Mouse (Mus musculus) stomach, embryonic 16.5 days (tissue): ENCODE data around the gene Stat3. TPM values are rescaled to one million over a fixed set of nuclear protein-coding genes. Genes with fewer than 3 reads are reported as not detected.

Experiments
- ATAC-seq: fragments of 200-750 bp; cut with Nextera tagmentation; 2 replicates; pipeline ENCODE4 v1.8.0; 2017; ENCODE audit warnings: moderate number of reproducible peaks, moderate TSS enrichment; ENCODE audit not compliant: insufficient read depth, low FRiP score
- H3K27ac ChIP-seq: fragments of 300-500 bp; sonication (generic); 2 replicates; pipeline ENCODE4 v1.5.1; 2014; ENCODE audit warnings: low read length
- H3K27me3 ChIP-seq: fragments of 300-500 bp; sonication (generic); 2 replicates; pipeline ENCODE4 v1.6.1; 2014; ENCODE audit warnings: low read length, control low read depth, mixed read lengths; ENCODE audit not compliant: control insufficient read depth, insufficient read depth
- H3K36me3 ChIP-seq: fragments of 300-500 bp; sonication (generic); 2 replicates; pipeline ENCODE4 v1.6.1; 2014; ENCODE audit warnings: low read length; ENCODE audit not compliant: control insufficient read depth, insufficient read depth
- H3K4me1 ChIP-seq: fragments of 300-500 bp; sonication (generic); 2 replicates; pipeline ENCODE4 v1.6.1; 2014; ENCODE audit warnings: low read length, control low read depth, mixed read lengths; ENCODE audit not compliant: control insufficient read depth, insufficient read depth
- H3K4me2 ChIP-seq: fragments of 300-500 bp; sonication (generic); 2 replicates; pipeline ENCODE4 v1.6.1; 2014; ENCODE audit warnings: low read depth, low read length, mixed read lengths
- H3K4me3 ChIP-seq: fragments of 300-500 bp; sonication (generic); replicated peaks from 2 replicates; pipeline ENCODE4 v1.5.1; 2014; ENCODE audit warnings: mild to moderate bottlenecking, low read length
- H3K9ac ChIP-seq: fragments of 300-500 bp; sonication (generic); 2 replicates; pipeline ENCODE4 v1.6.1; 2014; ENCODE audit warnings: low read length
- H3K9me3 ChIP-seq: fragments of 300-500 bp; sonication (generic); replicated peaks from 2 replicates; pipeline ENCODE4 v1.6.1; 2016; ENCODE audit warnings: low read length, control low read depth; ENCODE audit not compliant: control insufficient read depth
- WGBS: fragments of 180-500 bp; shearing (Covaris S2); extraction: QIAGEN DNeasy Blood & Tissue Kit; methylation state at CpG from one replicate; pipeline ENCODE4 v1.1.7; 2014; 5-methylcytosine and 5-hydroxymethylcytosine counted together
- polyA plus RNA-seq: library from polyadenylated mRNA; unstranded; fragments of >200 nt; fragmentation: Nextera tagmentation; extraction: Ambion mirVana; gene quantifications from 2 replicates; pipeline ENCODE4 v1.2.1, GENCODE M21; 2015

Gene Stat3
- polyA plus RNA-seq, 1 experiment from 2014 or later, result 47.2 TPM

DNA sequence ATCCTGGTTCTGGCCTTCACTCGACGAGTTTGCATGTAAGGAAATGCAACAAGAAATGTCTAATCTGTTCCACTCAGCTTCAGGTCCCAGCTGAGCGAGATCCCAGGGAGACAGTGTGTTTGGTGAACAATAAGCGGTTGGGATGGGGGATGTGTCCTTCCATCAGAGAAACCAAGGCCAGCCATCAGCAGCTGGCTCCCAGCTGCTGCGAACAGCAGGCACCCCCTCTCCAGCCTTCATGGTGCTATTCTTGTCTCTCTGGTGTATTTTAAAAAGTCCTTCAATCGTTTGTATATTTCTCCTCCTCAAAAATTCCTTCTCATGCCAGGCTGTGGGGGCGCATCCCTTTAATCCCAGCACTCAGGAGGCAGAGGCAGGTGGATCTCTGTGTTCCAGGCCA is 35.9 kb upstream of the Stat3 start:
- no peaks in the 10 kb centered on the region for H3K36me3 ChIP-seq
- H3K4me2 ChIP-seq, result no peak overlapping the region
- no peak for ATAC-seq
- no peak overlapping the region for H3K9ac ChIP-seq
- WGBS, result 43% methylated on average over 7 of the region's 7 CpGs
- no peaks in the 10 kb centered on the region for H3K9me3 ChIP-seq
- 0 out of 2 replicates have a peak, but pooled peaks cover 4% of the 10 kb centered on the region for H3K27me3 ChIP-seq
- peaks cover 22% of the 10 kb centered on the region for H3K4me1 ChIP-seq
- peak overlapping the region; percentile 71 for H3K27ac ChIP-seq
- no peak overlapping the region for H3K4me3 ChIP-seq

DNA sequence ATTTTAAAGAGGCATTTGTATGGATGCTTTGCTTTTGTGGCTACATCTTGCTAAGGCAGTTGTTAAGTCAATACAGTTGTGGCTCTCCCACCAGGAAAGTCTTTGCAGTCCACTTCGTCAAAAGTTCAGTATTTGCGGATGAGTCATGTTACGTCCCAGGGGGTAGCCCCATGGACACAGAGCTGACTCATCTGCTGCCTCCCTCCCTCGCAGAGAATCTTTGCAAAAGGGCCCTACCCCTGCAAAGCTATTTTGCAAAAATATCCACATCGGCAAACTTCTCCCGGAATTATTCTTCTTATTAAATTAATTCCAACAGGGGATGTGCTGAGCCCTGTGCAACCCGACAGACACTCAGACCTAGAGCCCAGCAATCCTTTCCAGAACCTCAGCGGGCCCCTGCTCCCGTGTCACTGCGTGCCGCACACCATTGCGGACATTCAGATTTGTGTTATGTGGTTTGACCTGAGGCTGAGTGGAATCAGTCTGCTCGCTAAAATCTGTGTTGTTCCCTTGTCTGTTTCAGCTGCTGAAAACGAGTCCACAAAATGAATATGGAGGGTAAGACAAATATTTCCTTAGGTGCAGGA is 35.1 kb upstream of the Stat3 start:
- 42% methylated on average over 14 of the region's 14 CpGs for WGBS
- no peak for ATAC-seq

DNA sequence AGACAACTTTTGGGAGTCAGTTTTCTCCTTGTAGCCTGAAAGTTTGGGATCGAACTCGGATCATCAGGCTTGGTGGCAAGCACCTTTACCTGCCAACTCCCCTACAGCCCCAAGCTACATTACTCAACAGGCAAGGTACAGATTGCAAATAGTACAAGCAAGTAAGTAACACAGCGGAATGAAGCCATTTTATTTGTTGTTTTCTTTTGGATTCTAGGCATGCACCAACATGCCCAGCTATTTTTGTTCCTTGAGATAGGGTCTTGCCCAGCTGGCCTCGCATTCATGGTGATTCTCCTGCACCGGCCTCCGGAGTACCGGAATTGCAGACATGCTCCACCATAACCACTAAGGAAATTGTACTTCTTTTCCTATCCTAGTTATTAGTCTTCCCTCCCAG is 33.9 kb upstream of the Stat3 start:
- Histone ChIP-seq H3K4me2 (no peak overlapping the region), H3K36me3 (no peaks in the 10 kb centered on the region), H3K27me3 (0 out of 2 replicates have a peak, but pooled peaks cover 4% of the 10 kb centered on the region), H3K9ac (no peak overlapping the region), H3K27ac (no peak overlapping the region), H3K4me1 (peaks cover 20% of the 10 kb centered on the region), H3K4me3 (no peak overlapping the region), H3K9me3 (no peaks in the 10 kb centered on the region)
- 86% methylated on average over 7 of the region's 7 CpGs for WGBS
- no peak for ATAC-seq

More for the DNA sequence above, 35.1 kb upstream of the Stat3 start:
- Histone ChIP-seq H3K4me2 (no peak overlapping the region), H3K9me3 (no peaks in the 10 kb centered on the region), H3K9ac (peak overlapping the region; percentile 36), H3K36me3 (no peaks in the 10 kb centered on the region), H3K27me3 (0 out of 2 replicates have a peak, but pooled peaks cover 4% of the 10 kb centered on the region), H3K27ac (peak overlapping the region; percentile 71), H3K4me1 (peaks cover 18% of the 10 kb centered on the region), H3K4me3 (no peak overlapping the region)

DNA sequence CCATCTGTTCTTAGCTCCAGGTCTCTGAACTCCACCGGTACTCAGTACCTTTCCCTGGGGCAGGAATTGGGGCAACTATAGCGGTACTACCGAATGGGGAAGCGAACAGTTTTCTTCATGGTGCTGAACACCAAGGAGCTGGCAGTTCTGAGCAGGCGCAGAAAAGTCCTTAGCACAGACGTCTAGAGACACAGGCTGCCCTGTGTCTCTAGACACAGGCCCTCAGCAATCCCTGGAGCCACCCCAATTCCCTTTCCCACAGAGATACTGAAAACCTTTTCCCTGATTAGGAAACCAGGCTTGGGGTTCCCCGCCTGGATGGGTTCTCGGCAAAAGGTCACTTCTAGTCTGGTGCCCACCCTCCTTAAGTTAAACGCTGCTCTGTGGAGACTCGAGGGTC is 32.1 kb upstream of the Stat3 start:
- Histone ChIP-seq H3K27me3 (0 out of 2 replicates have a peak, but pooled peaks cover 4% of the 10 kb centered on the region), H3K4me1 (peaks cover 38% of the 10 kb centered on the region), H3K4me3 (peak overlapping the region; percentile 91), H3K9ac (peak overlapping the region; percentile 90), H3K4me2 (peak overlapping the region; percentile 73), H3K36me3 (no peaks in the 10 kb centered on the region), H3K27ac (peak overlapping the region; percentile 97), H3K9me3 (no peaks in the 10 kb centered on the region)
- WGBS, result 70% methylated on average over 10 of the region's 10 CpGs
- ATAC-seq, result no peak

DNA sequence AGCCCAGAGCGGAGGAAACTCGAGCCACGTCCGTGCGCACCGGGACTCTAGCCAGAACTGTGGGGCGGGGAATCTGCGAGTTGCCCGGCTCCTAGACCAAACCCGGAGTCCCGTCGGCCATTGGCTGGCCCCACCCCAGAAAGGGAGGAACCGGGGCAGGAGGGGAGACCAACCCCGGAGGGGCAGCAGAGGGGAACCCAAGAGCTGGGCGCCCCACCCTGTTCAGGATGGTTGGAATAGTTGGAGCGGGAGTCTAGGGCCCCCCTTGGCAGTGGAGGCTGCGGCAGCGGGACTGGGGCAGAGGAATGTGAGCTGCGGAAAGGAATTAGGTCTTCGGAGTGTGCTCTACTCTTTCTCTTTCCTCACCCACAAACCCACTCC is 31.2 kb upstream of the Stat3 start, which contains the start of gene Cavin1:
Cavin1 (minus strand) TSS at position 331 of the 381 bp plus-strand sequence.
- Histone ChIP-seq H3K9ac (peak within 1 kb of the TSS; percentile 90), H3K4me1 (peaks cover 46% of the 10 kb centered on the region), H3K36me3 (no peaks in the 10 kb centered on the region), H3K27me3 (0 out of 2 replicates have a peak, but pooled peaks cover 4% of the 10 kb centered on the region), H3K4me3 (peak within 1 kb of the TSS; percentile 91), H3K9me3 (no peaks in the 10 kb centered on the region), H3K4me2 (peak within 1 kb of the TSS; percentile 73), H3K27ac (peak within 1 kb of the TSS; percentile 97)
- peak; percentile 93 for ATAC-seq
- WGBS, result under 1% methylated on average over 20 of the region's 20 CpGs

DNA sequence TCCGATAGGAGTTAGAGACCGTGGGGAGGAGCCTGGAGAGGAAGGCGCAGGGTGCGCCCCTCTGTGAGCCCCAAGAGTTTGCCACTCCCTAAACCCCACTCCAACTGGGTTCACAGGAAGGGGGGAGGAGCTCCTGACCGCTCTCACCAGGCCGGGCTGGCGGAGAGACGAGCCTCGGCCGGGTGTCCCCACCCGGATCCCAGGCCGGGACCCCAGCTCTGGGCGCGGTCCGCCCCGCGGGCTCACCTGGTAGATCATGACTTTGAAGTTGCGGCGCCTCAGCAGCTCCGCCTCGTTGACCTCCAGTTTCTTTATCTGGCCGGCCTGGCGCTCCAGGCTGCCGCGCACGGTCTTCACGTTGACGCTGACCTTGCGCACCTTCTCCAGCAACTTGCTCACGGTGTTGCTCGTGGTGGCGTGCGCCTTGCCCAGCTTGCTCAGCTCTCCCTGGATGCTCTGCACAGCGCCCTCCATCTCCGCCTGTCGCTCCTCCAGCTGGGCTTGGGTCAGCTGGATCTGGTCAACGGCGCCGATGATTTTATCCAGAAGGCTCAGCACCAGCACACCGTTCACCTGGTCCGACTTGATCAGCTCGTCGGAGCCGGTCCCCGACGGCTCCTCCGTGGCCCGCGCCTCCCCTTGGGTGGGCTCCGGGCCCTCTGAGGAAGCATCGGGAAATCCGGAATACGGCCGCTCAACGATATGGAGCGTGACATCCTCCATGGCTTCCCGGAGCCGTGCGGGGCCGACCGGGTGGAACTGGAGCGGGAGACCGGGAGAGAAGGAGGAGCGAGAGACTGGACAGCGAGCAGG is 30.6 kb upstream of the Stat3 start:
- WGBS, result under 1% methylated on average over 65 of the region's 65 CpGs
- peak; percentile 78 for ATAC-seq
- 0 out of 2 replicates have a peak, but pooled peaks cover 4% of the 10 kb centered on the region for H3K27me3 ChIP-seq
- H3K9me3 ChIP-seq, result no peaks in the 10 kb centered on the region
- H3K36me3 ChIP-seq, result no peaks in the 10 kb centered on the region
- peak overlapping the region; percentile 97 for H3K27ac ChIP-seq
- peak overlapping the region; percentile 91 for H3K4me3 ChIP-seq
- H3K4me2 ChIP-seq, result peak overlapping the region; percentile 73
- H3K4me1 ChIP-seq, result peaks cover 51% of the 10 kb centered on the region
- peak overlapping the region; percentile 90 for H3K9ac ChIP-seq

DNA sequence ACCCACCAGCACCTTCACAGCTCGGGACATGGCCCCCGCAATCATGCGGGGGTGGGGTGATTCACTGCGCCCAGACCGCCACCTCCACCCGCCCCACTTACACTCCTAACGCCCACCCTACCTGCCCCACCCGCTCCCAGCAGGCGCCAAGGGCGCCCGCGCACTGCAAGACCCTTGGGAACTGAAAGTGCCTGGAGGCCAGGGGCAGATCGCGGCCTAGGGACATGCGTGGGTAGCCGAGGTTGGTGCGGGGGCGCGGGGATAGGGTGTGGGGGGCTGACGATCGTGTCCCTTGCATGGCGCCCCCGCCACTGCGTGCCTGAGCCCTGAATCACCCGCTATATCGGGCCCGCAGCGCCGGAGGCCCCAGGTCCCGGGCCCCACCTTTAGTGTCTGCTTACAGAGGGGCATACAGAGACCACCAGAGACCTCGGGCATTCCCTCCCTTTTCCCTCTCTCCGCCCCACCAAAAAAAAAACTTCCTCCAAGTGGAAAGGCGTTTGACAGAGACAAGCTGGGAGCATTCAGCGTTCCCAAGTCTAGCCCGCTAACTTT is 29.9 kb upstream of the Stat3 start:
- Histone ChIP-seq H3K9me3 (no peaks in the 10 kb centered on the region), H3K4me3 (peak overlapping the region; percentile 91), H3K27ac (peak overlapping the region; percentile 97), H3K4me1 (peaks cover 52% of the 10 kb centered on the region), H3K27me3 (0 out of 2 replicates have a peak, but pooled peaks cover 4% of the 10 kb centered on the region), H3K4me2 (peak overlapping the region; percentile 73), H3K36me3 (no peaks in the 10 kb centered on the region), H3K9ac (peak overlapping the region; percentile 90)
- peak; percentile 3; the same call in 1 of the 2 replicates for ATAC-seq
- WGBS, result 2% methylated on average over 35 of the region's 35 CpGs

DNA sequence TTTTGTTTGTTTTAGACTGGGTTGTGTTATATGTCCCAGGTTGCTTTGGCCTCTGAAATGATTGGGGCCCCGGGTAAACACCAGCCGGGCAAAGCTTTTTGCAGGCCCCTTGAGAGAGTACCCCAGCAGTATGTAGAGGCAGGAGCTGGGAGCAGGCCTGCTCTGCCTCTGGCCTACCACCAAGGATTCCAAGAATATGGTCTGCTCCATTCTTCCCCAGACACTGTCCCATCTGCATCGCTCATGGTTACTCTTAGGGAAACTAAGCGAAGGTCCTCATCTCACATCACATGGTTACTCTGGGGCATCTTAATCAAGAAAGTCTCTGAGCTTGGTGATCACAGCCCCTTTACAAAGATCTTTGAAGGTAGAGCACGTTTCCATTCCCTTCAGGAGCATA is 29.2 kb upstream of the Stat3 start:
- Histone ChIP-seq H3K27me3 (0 out of 2 replicates have a peak, but pooled peaks cover 4% of the 10 kb centered on the region), H3K9ac (peak overlapping the region; percentile 90), H3K4me3 (peak overlapping the region; percentile 91), H3K4me1 (peaks cover 59% of the 10 kb centered on the region), H3K27ac (peak overlapping the region; percentile 97), H3K4me2 (peak overlapping the region; percentile 73), H3K36me3 (no peaks in the 10 kb centered on the region), H3K9me3 (no peaks in the 10 kb centered on the region)
- 60% methylated on average over 5 of the region's 5 CpGs for WGBS
- ATAC-seq, result no peak
